Mouse (Mus musculus) midbrain, embryonic 14.5 days (tissue): Measurements from ENCODE around the gene C1qtnf7. TPM values are rescaled to one million over a fixed set of nuclear protein-coding genes. Genes with fewer than 3 reads are reported as not detected.

ENCODE experiments used
- ATAC-seq: fragments of 200-750 bp; cut with Nextera tagmentation; 2 replicates; pipeline ENCODE4 v1.8.0; 2017; ENCODE audit warnings: moderate number of reproducible peaks, moderate library complexity; ENCODE audit not compliant: low FRiP score, low TSS enrichment
- DNase-seq: peaks from one replicate; pipeline ENCODE4 v3.0.0-alpha.2; 2015
- H3K27ac ChIP-seq: fragments of 300-500 bp; sonication (generic); replicated peaks from 2 replicates; pipeline ENCODE4 v1.5.1; 2014; ENCODE audit warnings: mild to moderate bottlenecking, low read depth, low read length, moderate library complexity
- H3K27me3 ChIP-seq: fragments of 300-500 bp; sonication (generic); 2 replicates; pipeline ENCODE4 v1.6.1; 2014; ENCODE audit warnings: low read length, control low read depth, mixed read lengths; ENCODE audit not compliant: control insufficient read depth, insufficient read depth
- H3K36me3 ChIP-seq: fragments of 300-500 bp; sonication (generic); 2 replicates; pipeline ENCODE4 v1.6.1; 2014; ENCODE audit warnings: low read length, control low read depth; ENCODE audit not compliant: control insufficient read depth, insufficient read depth
- H3K4me1 ChIP-seq: fragments of 300-500 bp; sonication (generic); 2 replicates; pipeline ENCODE4 v1.6.1; 2014; ENCODE audit warnings: mild to moderate bottlenecking, antibody characterized with exemption, low read length, control low read depth; ENCODE audit not compliant: control insufficient read depth, insufficient read depth
- H3K4me2 ChIP-seq: fragments of 300-500 bp; sonication (generic); 2 replicates; pipeline ENCODE4 v1.6.1; 2014; ENCODE audit warnings: mild to moderate bottlenecking, low read length, moderate library complexity
- H3K4me3 ChIP-seq: fragments of 300-500 bp; sonication (generic); replicated peaks from 2 replicates; pipeline ENCODE4 v1.5.1; 2014; ENCODE audit warnings: low read depth, low read length
- H3K9ac ChIP-seq: fragments of 300-500 bp; sonication (generic); replicated peaks from 2 replicates; pipeline ENCODE4 v1.6.1; 2014; ENCODE audit warnings: mild to moderate bottlenecking, low read length, moderate library complexity
- H3K9me3 ChIP-seq: fragments of 300-500 bp; sonication (generic); 2 replicates; pipeline ENCODE4 v1.6.1; 2016; ENCODE audit warnings: low read length, control low read depth, mixed read lengths; ENCODE audit not compliant: control insufficient read depth
- WGBS: fragments of 180-500 bp; shearing (Covaris S2); extraction: QIAGEN DNeasy Blood & Tissue Kit; methylation state at CpG from one replicate; pipeline ENCODE4 v1.1.7; 2014; 5-methylcytosine and 5-hydroxymethylcytosine counted together
- polyA plus RNA-seq: library from polyadenylated mRNA; unstranded; fragments of >200 nt; fragmentation: Nextera tagmentation; extraction: Ambion mirVana; gene quantifications from 2 replicates; pipeline ENCODE4 v1.2.1, GENCODE M21; 2014

C1qtnf7 gene
- polyA plus RNA-seq, result 2.1 TPM in 1 of 2 replicates, not detected in the other

GRCm38 (mm10) chr5:43515401-43515976 lies at the start of gene C1qtnf7:
TSS of gene C1qtnf7 (plus strand) at chr5:43515538.
- H3K27ac ChIP-seq, result no peak within 1 kb of the TSS
- H3K4me1 ChIP-seq, result no peaks in the 10 kb centered on the region
- 83% methylated on average over 15 of the region's 15 CpGs for WGBS
- H3K9me3 ChIP-seq, result no peaks in the 10 kb centered on the region
- no peak within 1 kb of the TSS for H3K9ac ChIP-seq
- H3K4me2 ChIP-seq, result no peak within 1 kb of the TSS
- H3K4me3 ChIP-seq, result no peak within 1 kb of the TSS
- H3K36me3 ChIP-seq, result no peaks in the 10 kb centered on the region
- ATAC-seq, result no peak
- H3K27me3 ChIP-seq, result no peaks in the 10 kb centered on the region
- no peak for DNase-seq

DNA sequence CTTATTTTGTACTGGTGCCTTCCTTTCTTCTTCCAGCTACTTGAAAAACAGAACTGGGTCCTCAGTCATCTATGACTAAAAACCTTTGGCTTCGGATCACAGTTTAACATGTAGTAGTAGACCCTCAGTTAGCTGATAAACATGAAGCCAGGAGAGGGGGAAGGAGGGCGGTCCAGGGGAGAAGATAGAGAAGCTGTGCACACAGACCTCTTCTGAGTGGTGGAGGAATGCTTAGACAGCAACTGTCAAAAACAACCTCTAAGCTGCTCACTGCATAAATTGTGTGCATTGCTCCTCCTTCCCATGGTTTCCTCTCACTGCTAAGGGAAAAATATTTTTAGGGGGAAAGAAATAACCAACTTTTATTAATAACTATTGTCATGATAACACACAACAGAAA lies 48.6 kb upstream of the C1qtnf7 start:
- 94% methylated on average over 2 of the region's 2 CpGs for WGBS
- H3K9me3 ChIP-seq, result no peaks in the 10 kb centered on the region
- no peak overlapping the region for H3K4me2 ChIP-seq
- H3K27ac ChIP-seq, result no peak overlapping the region
- H3K4me1 ChIP-seq, result no peaks in the 10 kb centered on the region
- H3K4me3 ChIP-seq, result no peak overlapping the region
- H3K27me3 ChIP-seq, result no peaks in the 10 kb centered on the region
- ATAC-seq (no peak), DNase-seq (no peak)
- no peaks in the 10 kb centered on the region for H3K36me3 ChIP-seq
- H3K9ac ChIP-seq, result no peak overlapping the region

DNA sequence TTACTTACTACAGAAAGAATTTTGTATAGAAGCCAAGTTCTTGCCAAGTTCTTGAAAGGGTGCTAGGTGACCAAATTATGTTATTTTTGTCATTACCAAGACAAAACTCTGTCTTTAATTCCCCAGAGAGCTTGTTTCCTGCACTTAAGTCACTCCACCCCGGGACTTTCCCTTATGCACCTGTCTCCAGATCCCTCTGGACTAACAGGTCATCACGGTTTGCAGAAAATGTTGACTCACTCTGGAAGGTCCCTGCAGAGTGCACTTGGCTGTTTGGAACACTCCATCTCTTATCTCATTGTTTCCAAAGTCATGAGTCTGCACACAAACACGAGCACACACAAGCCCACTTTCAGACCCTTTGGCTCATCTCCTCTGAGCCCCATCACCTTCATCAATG lies 48.1 kb upstream of the C1qtnf7 start:
- H3K9ac ChIP-seq, result no peak overlapping the region
- WGBS, result 84% methylated on average over 3 of the region's 3 CpGs

DNA sequence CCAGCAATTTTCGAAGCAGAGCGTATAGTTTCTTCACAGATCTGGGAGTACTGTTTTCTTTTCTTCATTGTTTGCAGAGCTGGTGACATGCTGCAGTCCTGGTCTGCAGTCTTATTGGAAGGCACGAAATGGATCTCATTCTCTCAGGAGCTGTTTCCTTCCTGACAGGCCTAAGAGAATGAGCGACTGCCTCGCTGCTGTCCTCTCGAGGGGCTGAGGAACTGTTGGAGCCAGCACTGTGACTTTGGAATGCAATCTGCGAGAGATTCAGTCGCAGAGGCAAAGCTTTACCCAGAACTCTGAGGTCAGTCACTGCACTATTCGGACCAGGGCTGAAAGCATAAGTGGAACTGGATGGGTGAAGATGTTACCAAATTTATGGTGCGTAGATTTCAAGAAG lies 46.4 kb upstream of the C1qtnf7 start:
- WGBS, result 85% methylated on average over 10 of the region's 10 CpGs
- Histone ChIP-seq H3K9ac (no peak overlapping the region), H3K9me3 (no peaks in the 10 kb centered on the region), H3K27me3 (no peaks in the 10 kb centered on the region), H3K4me2 (no peak overlapping the region), H3K4me3 (no peak overlapping the region), H3K4me1 (no peaks in the 10 kb centered on the region), H3K27ac (no peak overlapping the region), H3K36me3 (no peaks in the 10 kb centered on the region)
- no peak for ATAC-seq
- DNase-seq, result no peak

More for the DNA sequence above, 48.1 kb upstream of the C1qtnf7 start:
- Histone ChIP-seq H3K27ac (no peak overlapping the region), H3K4me2 (no peak overlapping the region), H3K36me3 (no peaks in the 10 kb centered on the region), H3K27me3 (no peaks in the 10 kb centered on the region), H3K4me3 (no peak overlapping the region), H3K9me3 (no peaks in the 10 kb centered on the region), H3K4me1 (no peaks in the 10 kb centered on the region)
- DNase-seq, result no peak
- no peak for ATAC-seq

DNA sequence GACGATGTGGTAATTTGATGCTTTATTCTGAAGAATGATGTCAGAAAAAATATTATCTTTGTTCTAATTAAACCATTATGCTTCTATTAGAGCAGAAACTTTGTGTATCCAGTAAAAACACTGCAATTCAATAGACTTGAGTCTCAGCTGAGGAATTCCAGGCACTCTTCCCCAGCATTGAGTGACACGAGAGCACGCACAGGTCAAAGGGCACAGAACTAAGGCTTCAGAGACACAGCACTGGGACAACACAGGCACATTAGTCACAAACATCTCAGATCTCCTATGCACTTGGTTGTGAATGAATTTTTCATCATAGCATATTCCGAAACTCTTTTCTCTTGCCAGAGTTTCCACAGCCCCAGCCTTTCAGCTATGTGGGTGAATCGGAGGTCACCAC lies 37.4 kb upstream of the C1qtnf7 start:
- Histone ChIP-seq H3K27me3 (no peaks in the 10 kb centered on the region), H3K4me1 (no peaks in the 10 kb centered on the region), H3K4me3 (no peak overlapping the region), H3K9ac (no peak overlapping the region), H3K4me2 (no peak overlapping the region), H3K36me3 (no peaks in the 10 kb centered on the region), H3K9me3 (no peaks in the 10 kb centered on the region), H3K27ac (no peak overlapping the region)
- WGBS, result 79% methylated on average over 5 of the region's 5 CpGs
- ATAC-seq (no peak), DNase-seq (no peak)

GRCm38 (mm10) chr5:43480046-43480445 lies 35.3 kb upstream of the C1qtnf7 start:
- DNase-seq (no peak), ATAC-seq (no peak)
- Histone ChIP-seq H3K9me3 (no peaks in the 10 kb centered on the region), H3K27ac (no peak overlapping the region), H3K4me3 (no peak overlapping the region), H3K9ac (no peak overlapping the region), H3K36me3 (no peaks in the 10 kb centered on the region), H3K27me3 (no peaks in the 10 kb centered on the region), H3K4me1 (no peaks in the 10 kb centered on the region), H3K4me2 (no peak overlapping the region)
- WGBS, result 74% methylated on average over 3 of the region's 3 CpGs

DNA sequence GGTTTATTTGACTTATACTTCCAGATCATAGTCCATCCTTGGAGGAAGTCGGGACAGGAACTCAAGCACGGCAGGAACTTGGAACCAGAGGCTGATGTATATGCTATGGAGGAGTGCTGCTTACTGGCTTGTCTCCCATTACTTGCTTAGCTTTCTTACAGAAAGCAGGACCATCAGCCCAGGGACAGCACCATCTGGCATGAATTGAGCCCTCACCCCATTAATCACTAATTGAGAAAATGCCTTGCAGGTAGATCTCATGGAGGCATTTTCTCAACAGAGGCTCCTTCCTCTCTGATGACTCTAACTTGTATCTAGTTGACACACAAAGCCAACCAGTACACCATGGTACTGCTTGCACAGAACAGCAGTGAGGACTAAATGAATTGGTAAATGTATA lies 34.6 kb upstream of the C1qtnf7 start:
- no peak overlapping the region for H3K9ac ChIP-seq
- H3K27ac ChIP-seq, result no peak overlapping the region
- no peaks in the 10 kb centered on the region for H3K9me3 ChIP-seq
- WGBS, result 89% methylated on average over 2 of the region's 2 CpGs
- ATAC-seq, result no peak
- no peaks in the 10 kb centered on the region for H3K4me1 ChIP-seq
- H3K4me3 ChIP-seq, result no peak overlapping the region
- H3K27me3 ChIP-seq, result no peaks in the 10 kb centered on the region
- DNase-seq, result no peak
- H3K36me3 ChIP-seq, result no peaks in the 10 kb centered on the region
- H3K4me2 ChIP-seq, result no peak overlapping the region

GRCm38 (mm10) chr5:43481824-43482223 lies 33.5 kb upstream of the C1qtnf7 start:
- no peak for ATAC-seq
- no peak overlapping the region for H3K27ac ChIP-seq
- no peak overlapping the region for H3K9ac ChIP-seq
- 59% methylated on average over 2 of the region's 2 CpGs for WGBS
- no peak for DNase-seq
- no peaks in the 10 kb centered on the region for H3K9me3 ChIP-seq
- H3K4me3 ChIP-seq, result no peak overlapping the region
- H3K4me2 ChIP-seq, result no peak overlapping the region
- no peaks in the 10 kb centered on the region for H3K36me3 ChIP-seq
- no peaks in the 10 kb centered on the region for H3K4me1 ChIP-seq
- no peaks in the 10 kb centered on the region for H3K27me3 ChIP-seq

GRCm38 (mm10) chr5:43501887-43502286 lies 13.5 kb upstream of the C1qtnf7 start:
- WGBS, result 94% methylated on average over 1 of the region's 1 CpGs
- ATAC-seq (no peak), DNase-seq (no peak)
- no peak overlapping the region for H3K4me3 ChIP-seq
- H3K27me3 ChIP-seq, result no peaks in the 10 kb centered on the region
- no peaks in the 10 kb centered on the region for H3K36me3 ChIP-seq
- no peaks in the 10 kb centered on the region for H3K9me3 ChIP-seq
- H3K9ac ChIP-seq, result no peak overlapping the region
- no peak overlapping the region for H3K4me2 ChIP-seq
- H3K27ac ChIP-seq, result no peak overlapping the region
- no peaks in the 10 kb centered on the region for H3K4me1 ChIP-seq
